Mouse (Mus musculus) gastrocnemius, postnatal 25 days (tissue): ENCODE data around the gene Tppp3. TPM values are rescaled to one million over a fixed set of nuclear protein-coding genes. Genes with fewer than 3 reads are reported as not detected.

Experiments used
- DNase-seq: peaks from one replicate; pipeline ENCODE4 v3.0.0; 2022
- total RNA-seq, 2 experiments: library from RNA; stranded (reverse); gene quantifications; 1 replicate in 1 of 2; 2 replicates in 1 of 2; pipeline ENCODE4 v1.2.3; 2021

The Tppp3 gene
- total RNA-seq, 2 experiments from 2014 or later: 86.7 to 99.2 TPM

DNA sequence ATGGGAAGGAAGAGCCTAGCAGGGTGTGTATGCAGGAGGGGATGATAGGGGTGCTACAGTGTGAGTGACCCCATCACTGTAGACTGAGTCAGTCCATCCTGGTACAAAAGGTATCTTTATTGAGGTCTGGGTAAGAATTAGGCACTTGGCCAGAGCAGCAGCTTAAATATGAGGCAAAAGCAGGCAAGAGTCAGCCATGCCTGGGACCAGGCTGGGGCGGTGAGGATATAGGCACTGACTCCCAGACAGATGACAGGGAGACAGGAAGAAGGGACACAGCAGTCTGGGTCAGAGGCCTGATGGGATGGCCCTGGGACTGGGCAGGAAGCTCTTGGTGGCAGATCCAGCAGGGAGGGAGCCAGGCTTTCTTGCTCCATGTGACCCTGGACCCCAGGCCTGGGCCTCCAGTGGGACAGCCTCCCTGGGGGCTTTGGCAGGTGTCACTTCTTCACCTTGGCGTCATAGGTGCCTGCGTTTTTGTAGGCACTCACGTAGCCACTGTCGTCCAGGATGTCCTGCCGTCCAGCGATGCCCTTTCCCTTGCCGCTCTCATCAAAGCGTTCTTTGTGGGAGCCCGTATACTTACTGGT is 3.8 kb downstream of the Tppp3 start:
- DNase-seq: no peak

DNA sequence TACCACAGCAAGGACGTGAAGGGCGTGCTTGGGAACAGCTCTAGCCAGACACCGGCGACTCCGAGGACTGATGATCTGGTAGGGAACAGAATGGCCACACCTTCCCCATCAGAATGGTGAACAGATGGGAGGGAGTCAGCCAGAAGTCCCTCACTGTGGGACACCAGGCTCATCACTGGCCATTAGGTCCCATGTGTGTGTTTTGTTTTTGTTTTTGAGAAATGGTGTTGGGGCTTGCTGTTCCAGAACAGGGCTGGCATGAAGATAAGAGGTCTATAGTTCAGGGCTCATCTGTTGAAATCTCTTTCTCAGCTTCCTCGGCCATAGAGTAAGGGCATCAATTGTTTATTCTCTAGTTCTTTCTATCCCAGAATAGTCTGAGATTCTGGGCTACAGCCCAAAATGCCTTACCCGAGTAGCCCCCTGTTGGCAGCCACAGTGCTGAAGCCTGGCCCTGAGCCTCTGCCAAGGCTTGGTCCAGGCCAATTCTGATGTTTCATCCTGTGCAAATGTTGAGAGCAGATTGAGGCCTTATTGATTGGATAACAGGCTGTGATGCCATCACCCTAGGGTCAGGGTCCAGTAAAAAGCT is 4.5 kb downstream of the Tppp3 start:
- DNase-seq: no peak

DNA sequence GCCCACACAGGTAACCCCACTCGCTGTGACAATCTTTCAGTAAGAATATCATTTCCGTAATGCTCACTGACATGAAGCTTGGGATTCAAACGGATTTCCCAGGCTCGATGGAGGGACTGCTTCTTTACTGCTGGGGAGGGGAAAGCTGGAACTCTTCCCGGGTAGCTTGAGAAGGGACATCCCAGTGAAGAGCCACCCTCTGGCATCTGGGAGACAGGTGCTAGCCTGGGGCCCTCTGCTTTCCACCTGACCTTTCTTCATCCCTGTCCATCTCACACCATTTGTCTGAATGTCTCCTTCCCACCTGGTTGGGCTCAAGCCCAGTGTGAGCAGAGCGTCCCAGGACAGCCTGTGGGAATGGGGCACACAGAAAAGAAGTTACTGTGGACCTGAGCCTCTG is 5.1 kb downstream of the Tppp3 start:
- no peak for DNase-seq

DNA sequence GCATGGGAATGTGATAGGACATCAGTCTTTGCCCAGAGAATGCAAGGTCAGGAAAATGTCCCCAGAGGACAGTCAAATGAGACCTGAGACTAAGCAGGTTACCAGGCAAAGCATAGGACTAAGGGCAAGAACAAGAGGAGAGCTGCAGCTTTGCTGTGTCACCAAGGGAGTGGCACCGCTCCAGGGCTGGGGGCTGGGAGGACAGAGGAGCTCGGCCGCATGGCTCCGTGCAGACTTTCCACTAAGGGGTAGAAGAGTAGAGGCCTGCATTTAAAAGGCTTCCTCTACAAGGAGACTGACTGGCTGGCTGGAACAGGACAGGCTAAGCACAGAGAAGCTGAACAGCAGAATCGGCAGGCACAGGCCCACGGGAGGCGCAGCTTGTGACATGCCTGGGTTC is 6.7 kb downstream of the Tppp3 start:
- DNase-seq: no peak

DNA sequence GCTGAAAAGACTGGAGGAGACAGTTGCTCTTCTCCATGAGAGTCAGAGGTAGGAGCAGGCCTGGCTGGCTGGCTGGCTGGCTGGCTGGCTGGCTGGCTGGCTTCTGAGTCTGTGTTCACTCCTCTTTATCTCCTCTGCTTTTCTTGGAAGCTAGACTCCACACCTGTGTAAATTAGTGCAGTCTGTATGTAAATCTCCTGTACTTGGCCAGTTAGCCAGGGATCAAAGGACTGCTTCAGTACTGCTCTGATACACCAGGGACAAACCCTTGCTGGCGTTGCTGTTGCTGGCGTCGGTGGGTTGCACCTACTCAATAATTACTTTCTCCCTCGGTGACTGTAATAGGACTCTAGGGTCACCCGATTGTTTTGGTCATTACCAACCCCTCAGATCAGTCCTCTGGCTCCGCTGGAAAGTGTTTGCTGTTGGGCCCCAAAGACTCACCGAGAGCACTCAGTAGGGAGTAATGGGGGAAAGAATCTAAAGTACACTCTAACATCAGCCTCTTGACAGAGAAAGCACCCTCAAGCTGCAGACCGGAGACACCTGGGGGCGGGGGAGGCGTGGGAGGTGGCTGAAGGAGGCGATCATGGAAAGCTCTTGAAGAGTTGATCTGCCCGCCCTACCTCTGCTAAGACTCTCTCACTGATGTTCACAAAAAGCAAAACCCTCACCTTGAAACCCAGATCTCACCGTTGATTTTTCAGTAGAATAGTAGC is 10.1 kb downstream of the Tppp3 start:
- no peak for DNase-seq

DNA sequence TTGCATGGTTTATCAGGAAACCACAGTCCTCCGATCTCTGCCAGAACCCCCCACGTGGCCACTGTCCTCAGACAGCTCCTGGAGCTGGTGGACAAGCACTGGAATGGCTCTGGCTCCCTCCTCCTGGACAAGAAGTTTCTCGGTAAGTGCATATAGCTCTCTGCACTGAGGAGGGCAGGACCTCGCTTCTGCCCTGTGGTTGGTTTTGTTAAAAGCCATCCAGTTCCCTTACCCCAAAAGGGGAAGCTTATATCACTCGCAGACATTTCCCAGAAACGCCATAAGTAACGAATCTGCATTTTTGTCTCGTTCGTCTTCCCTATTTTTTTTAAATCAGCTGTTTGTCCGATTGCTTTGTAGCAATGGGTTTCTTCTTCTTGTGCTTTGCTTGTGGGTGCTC is 16.1 kb downstream of the Tppp3 start:
- no peak for DNase-seq

DNA sequence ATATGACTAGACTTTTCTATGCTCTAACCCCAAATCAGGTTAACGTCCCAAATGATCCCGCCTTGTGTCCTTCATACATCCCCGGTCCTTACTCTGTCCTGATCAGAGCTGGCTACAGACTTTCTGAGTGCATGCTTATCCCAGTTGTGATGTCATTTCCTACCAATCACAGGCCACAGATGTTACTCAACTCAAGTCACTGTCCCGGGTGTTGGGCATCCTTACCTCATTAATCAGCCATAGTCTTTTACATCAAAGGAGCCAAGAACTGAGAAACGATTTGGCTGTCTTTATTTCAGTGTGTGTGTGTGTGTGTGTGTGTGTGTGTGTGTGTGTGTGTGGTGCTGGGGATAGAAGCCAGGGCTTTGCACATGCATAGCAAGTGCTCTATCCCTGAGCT is 17.2 kb downstream of the Tppp3 start:
- DNase-seq: no peak

DNA sequence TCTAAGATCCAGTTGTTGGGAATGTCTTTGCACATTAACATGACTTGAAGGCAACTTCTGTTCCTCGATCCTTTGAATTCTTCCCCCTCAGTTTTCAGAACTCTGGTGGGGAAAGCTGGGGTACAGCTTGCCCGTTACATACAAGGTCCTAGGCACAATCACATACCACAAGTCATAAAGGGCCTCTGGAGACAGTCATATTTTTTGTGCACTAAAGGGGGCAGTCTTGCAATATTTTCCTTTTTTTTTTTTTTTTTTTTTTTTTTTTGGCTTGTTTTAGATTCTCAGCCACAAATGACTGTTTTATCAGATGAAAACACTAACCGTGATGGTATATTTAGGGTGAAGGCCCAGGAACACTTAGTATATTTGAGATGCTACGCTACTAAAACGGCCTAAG is 18.0 kb downstream of the Tppp3 start:
- DNase-seq: no peak

DNA sequence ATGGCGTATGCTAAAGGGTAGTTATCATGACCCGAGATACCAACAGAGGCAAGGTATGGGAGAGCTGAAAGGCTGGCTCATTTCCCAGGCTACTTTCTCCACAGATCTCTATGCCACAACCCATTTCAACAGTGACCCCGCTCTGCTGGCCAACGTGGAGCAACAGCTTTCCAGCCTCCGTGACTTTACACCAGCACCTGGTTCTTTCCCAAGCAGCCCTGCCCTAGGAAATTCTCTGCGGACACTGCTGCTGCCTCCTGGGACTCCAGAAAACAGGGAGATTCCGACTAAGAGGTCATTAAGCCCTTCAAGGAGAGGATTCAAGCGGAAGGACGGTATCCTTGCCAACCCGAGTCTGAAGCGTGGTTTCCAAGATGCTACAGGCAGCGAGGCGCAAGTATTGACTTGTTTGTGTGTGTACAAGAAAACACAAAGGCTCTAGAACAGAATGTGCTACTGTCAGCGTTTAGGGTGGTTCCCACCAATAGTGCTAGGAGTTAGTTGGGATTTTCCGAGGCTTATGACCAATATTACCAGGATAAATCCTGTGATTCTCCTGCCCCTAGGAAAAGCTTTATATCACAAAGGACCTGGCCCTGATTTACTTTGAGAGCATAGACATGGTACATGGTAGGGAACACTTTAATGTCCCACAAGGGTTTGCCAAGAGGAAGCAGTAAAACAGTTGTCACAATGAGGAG is 19.3 kb downstream of the Tppp3 start:
- peak; percentile 10 for DNase-seq

DNA sequence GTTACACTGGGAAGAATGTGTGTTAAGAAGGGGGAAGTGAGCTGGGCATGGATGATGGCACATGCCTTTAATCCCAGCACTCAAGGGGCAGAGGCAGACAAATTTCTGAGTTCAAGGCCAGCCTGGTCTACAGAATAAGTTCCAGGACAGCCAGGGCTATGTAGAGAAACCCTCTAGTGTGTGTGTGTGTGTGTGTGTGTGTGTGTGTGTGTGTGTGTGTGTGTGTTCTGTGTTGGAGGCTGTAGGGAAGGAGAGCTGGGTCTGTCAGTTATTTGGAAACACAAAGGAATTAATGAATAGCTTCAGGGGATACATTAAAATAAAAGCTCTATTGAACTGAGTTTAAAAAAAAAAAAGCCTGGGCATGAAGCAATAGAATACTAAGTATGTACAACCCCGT is 20.3 kb downstream of the Tppp3 start:
- DNase-seq: no peak

DNA sequence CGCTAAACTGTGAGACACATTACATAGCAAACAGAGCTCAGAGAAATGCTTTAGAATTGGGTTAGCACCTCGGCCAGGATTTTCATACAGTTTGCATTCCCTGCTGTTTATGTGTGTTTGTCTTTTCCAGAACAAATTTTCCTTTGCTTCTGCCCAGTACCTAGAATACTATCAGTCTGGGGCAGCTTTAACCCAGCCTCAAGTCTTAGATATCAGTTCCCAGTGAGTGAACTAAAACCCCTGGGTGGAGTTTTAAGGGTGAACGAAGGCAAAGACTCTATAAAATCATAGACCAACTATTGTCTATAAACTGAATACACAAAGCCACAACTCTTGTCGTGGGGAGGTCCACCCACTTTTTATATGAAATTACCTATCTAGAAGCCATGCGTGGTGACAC is 22.7 kb downstream of the Tppp3 start:
- DNase-seq: no peak

DNA sequence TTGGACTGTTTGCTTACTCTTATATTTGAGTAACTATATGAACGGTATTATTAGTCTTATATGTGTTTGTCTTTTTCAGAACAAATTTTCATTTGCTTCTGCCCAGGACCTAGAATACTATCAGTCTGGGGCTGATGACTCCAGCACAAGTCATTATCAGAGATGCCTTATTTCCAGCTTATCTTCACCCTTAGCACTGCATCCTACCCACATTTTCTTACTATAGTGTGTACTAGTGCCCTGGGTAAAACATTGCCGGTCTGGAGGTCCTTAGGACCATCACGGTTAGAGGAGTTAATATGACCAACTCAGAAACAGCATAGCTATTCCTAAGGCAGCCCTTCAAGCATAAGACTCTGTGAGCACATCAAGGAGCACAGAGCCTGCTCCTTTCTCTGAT is 23.1 kb downstream of the Tppp3 start:
- no peak for DNase-seq

DNA sequence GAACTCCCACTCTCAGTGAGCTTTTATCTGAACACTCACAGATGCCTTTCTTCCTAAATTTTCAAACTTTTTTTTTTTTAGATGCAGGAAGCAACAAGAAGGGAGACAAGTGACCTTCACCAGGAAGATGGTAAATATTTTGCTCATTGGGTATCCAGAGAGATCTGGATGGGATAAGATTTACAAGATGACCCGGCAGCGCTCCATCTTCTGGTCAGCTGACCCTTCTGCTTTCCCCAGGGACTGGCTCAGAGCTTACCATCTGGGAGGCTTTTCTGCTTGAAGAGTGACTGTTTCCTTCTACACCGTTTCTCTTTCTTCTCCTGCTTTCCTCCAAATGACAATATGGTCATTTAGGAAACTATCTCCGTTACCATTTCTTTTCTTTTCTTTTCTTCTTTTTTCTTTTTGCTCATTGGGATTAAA is 25.2 kb downstream of the Tppp3 start:
- DNase-seq: no peak

DNA sequence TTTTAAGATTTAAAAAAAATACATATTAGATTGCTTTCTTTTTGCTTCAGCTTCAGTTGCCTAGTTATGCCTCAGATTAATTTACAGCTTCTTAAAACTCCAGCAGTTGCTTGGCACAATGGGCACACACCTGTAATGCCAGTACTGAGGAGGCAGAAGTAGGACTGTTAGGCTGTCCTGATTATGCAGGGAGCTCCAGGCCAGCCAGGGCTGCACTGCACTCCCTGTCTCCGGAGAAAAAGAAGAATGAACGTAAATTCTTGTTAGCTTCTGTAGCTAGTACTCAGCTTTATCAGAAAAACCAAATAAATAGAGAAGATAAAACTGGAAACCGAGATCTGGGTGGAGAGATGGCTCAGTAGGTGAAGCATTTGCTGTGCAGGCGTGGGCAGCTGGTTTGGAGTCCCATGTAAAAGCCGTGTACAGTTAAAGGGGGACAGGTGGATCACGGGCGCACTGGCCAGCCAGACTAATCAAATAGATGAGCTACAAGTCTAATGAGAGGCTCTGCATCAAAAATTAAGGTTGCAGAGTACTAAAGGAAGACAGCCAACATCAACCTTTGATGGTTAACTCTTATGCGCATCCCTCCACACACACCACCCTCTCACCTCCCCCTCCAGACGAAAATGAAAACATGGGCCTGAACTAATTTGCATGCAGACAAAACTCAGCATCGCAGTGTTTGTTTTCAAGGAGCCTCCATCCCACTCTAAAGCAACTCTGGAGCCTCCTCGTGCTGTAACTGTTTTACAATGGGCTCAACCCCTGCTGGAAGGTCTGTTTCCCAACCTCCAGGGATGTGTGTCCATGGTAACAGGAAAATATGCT is 25.8 kb downstream of the Tppp3 start:
- DNase-seq: no peak

DNA sequence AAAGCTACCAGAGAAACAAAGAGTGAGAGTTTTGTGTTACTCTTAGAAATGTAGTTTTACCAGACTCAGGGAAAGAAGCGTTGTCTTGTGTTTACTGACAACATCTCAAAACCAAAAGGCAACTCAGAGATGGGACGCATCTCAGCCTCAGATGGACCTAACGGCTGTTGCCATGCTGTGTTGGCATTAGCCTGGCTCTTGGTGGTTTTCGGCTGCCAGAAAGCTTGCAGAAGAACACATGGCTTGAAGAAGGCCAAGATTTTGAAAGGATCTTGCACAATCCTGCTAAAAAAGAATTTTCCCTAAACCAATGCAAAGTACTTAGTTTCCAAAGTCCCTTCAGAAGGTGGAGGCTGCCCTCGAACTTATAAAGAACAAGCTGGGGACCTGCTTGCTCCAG is 28.7 kb downstream of the Tppp3 start:
- DNase-seq: no peak

DNA sequence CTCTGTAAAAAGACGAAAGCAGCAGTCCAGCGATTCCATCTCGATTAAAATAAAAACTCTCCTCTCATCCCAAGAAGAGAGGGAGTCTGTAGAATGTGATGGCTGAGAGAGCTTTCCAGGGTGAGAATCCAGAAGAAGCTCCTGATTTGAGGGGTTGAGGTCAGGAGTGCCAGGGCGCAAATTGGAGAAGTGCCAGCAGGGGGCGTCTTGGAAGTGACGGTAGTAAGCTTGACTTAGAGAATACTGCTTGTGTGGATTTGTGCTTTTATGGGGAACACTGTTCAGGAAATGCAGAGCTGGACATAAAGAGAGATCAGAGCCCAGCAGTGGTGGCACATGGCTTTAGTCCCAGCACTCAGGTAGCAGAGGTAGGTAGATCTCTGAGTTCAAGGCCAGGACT is 29.9 kb downstream of the Tppp3 start:
- DNase-seq: no peak

DNA sequence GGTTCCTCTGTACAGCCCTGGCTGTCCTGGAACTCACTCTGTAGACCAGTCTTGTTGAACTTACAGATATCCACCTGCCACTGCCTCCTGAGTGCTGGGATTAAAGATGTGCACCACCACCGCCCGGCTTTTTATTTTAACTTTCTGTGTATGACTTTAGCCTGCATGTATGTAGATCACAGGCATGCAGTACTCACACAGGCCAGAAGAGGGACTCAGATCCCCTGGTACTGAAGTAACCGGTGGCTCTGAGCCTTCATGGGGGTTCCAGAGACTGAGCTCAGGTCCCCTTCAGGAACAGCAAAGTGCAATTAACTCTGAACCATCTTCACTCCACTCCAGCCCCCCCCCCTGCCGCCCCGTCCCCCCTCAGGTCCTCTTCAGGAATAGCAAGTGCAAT is 32.5 kb downstream of the Tppp3 start:
- no peak for DNase-seq

DNA sequence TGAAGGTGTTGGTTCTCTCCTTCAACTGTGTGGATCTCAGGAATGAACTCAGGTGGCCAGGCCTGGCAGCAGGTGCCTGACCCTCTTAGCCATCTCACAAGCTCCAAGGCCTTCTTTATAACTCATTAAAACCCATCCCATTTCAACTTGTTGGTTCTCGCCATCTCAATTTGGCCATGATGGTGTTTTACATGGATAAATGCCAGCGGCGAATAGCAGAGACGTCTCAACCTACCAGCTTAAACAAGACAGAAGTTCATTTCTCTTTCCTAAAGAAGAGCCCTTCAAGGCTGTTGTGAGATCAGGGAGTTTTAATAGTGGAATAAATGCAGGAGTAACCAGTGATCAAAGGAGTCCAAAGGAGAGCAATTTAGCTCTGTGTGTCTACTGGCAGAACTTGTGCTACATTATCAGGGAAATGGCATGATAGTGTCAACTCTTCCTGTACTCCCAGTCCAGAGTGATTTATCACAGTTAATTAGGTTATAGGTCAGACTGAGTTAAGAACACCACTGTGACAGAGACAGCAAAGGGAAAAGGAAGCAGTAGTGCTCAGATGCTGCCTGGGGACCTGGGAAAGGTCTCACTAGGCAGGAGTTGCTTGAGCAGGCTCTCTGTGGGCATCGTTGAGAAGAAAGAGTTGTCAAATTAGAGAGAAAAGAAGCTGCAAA is 34.1 kb downstream of the Tppp3 start:
- no peak for DNase-seq

DNA sequence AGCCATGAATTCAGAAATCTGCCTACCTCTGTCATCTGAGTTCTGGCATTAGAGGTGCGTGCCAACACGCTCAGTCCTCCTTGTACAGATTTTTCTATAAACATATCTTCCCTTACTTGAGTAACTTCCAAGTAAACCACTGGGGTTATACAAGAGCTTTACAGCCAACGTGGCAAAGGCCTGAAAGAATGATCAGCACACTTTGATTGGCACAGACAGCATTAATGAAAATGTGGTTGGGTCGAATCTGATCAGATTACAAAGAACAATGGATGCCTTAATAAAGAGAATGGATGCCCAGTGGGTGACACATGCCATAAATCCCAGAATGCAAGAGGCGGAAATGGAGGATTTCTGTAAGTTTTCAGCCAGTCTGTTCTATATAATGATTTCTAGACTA is 35.1 kb downstream of the Tppp3 start:
- no peak for DNase-seq

DNA sequence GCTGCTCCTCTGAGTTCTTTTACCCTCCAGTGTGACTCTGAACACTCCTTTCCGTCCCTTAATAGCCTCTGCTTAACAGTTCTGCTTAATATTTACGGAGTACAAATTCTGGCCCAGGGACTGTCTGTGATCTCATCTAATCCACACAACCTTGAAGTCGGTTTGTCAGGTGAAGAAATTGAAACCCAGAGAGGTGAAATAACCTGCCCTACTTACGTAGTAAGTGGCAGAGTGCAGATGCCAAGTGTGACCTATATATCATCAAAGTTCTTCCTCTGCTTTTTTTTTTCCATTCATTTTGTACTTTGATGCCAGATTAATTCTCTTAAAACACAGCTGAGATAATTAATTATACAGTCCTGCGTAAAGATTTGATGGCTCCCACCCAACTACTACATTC is 37.2 kb downstream of the Tppp3 start:
- no peak for DNase-seq

DNA sequence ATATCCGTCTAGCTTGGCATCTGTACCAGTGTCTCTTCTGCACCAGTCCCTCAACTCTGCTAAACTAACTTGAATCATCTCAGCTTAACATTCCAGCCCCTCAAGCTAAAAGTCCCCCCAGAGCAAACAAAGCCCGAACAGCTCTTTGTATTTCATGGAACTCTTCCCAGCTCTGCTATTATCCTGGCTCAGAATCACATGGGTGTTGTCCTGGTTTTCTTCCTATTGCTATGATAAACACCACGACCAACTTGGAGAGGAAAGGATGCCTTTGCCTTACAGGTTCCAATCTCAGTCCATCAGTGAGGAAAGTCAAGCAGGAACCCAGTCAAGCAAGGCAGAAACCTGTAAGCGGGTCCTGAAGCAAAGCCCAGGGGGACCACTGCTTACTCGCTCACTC is 37.8 kb downstream of the Tppp3 start:
- DNase-seq: no peak

DNA sequence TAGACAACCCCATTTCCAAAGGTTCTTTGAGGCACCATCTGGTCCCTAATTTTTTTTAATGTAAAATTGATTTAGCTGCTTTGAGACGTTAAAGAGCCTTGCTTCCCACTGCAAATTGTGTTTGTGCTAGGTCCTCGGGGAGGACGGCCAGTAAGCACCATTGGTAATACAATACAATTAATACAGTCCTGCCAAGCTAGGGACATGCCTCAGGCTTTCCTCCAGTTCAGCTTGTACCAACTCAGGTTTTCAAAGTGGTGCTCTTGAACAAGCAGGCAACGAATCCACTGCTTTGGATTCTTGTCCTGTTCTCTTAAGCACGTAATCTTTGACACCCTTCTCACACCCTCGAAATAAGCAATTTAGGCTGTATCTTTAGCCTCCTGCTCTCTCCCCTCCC is 38.3 kb downstream of the Tppp3 start:
- DNase-seq: no peak
